Mouse (Mus musculus): ENCODE data around the gene Hfe. TPM values are rescaled to one million over a fixed set of nuclear protein-coding genes. Genes with fewer than 3 reads are reported as not detected.
"Not testable (repeated sequence)": the region's sequence is repeated elsewhere in the genome, so short reads cannot be mapped to it uniquely, and the experiment has no call there.

Hfe gene
- polyA plus RNA-seq, 1 experiment, result 4.5 TPM

DNA sequence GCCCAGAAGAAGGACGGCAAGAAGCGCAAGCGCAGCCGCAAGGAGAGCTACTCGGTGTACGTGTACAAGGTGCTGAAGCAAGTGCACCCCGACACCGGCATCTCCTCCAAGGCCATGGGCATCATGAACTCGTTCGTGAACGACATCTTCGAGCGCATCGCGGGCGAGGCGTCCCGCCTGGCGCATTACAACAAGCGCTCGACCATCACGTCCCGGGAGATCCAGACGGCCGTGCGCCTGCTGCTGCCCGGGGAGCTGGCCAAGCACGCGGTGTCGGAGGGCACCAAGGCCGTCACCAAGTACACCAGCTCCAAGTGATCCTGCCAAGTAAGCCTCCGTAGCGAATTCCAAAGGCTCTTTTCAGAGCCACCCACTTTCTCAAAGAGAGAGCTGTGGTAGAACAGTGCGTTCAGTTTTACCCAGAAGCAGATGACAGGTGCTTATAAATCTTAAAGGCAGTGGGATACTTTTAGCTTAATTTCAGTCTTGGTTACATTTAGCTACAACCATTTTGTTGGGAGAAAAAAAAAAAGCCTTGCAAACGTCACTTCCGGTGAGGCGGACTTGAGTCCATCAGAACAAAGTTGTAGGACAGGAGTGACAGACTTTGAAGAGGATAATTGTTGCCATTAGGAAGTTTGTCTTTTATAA, 26.2 kb downstream of the Hfe start:
- not testable (repeated sequence) for H3K4me1 ChIP-seq (ENCODE audit: control insufficient read depth, insufficient read depth, low read length)
- WGBS, result 0% methylated on average over 21 of the region's 37 CpGs
- TF ChIP-seq POLR2A (IDR thresholded peaks at IDR 0.05; ENCODE audit: borderline replicate concordance, control insufficient read depth, low read depth, low read length), result peak; percentile 93; the same call in 1 of the 2 replicates

GRCm38 (mm10) chr13:23683755-23684281, 26.8 kb downstream of the Hfe start, which contains the start of the genes Hist1h2ac and Hist1h2bc:
Hist1h2ac (minus strand) TSS chr13:23683948.
Hist1h2bc (plus strand) TSS chr13:23684199.
- peak within 1 kb of the TSS; percentile 99 for H3K27ac ChIP-seq (ENCODE audit: control insufficient read depth, insufficient read depth, low read depth, low read length, poor library complexity)

More for the DNA sequence above, 26.2 kb downstream of the Hfe start:
- H3K27ac ChIP-seq (ENCODE audit: control insufficient read depth, insufficient read depth, low read depth, low read length, poor library complexity), result peak overlapping the region; percentile 98
- peak overlapping the region; percentile 60 for H3K4me3 ChIP-seq (replicated peaks; ENCODE audit: control insufficient read depth, low read depth, low read length)

GRCm38 (mm10) chr13:23682947-23683754, 27.5 kb downstream of the Hfe start:
- not testable (repeated sequence) for H3K4me1 ChIP-seq (ENCODE audit: control insufficient read depth, insufficient read depth, low read length)
- H3K4me3 ChIP-seq (replicated peaks; ENCODE audit: control insufficient read depth, low read depth, low read length), result peak overlapping the region; percentile 50
- WGBS, result 14% methylated on average over 18 of the region's 30 CpGs
- peak overlapping the region; percentile 99 for H3K27ac ChIP-seq (ENCODE audit: control insufficient read depth, insufficient read depth, low read depth, low read length, poor library complexity)

More at GRCm38 (mm10) chr13:23683755-23684281, 26.8 kb downstream of the Hfe start, which contains the start of the genes Hist1h2ac and Hist1h2bc:
- Histone ChIP-seq H3K4me3 (replicated peaks; ENCODE audit: control insufficient read depth, low read depth, low read length) (peak within 1 kb of the TSS; percentile 68), H3K4me1 (ENCODE audit: control insufficient read depth, insufficient read depth, low read length) (no peaks in the 10 kb centered on the region; the same call in none of the 2 replicates)
- under 1% methylated on average over 32 of the region's 32 CpGs for WGBS
- TF ChIP-seq CTCF (IDR thresholded peaks at IDR 0.05; ENCODE audit: control insufficient read depth, insufficient read depth, low read length) (no peak), POLR2A (IDR thresholded peaks at IDR 0.05; ENCODE audit: borderline replicate concordance, control insufficient read depth, low read depth, low read length) (peak; percentile 88)

- Histone ChIP-seq H3K4me3 (replicated peaks; ENCODE audit: control insufficient read depth, low read depth, low read length) (peak overlapping the region; percentile 17), H3K4me1 (ENCODE audit: control insufficient read depth, insufficient read depth, low read length) (no peaks in the 10 kb centered on the region; the same call in 1 of the 2 replicates), H3K27ac (ENCODE audit: control insufficient read depth, insufficient read depth, low read depth, low read length, poor library complexity) (peak overlapping the region; percentile 61; the same call in 1 of the 2 replicates)
- 30% methylated on average over 1 of the region's 1 CpGs for WGBS
- TF ChIP-seq POLR2A (IDR thresholded peaks at IDR 0.05; ENCODE audit: borderline replicate concordance, control insufficient read depth, low read depth, low read length) (no peak), CTCF (IDR thresholded peaks at IDR 0.05; ENCODE audit: control insufficient read depth, insufficient read depth, low read length) (no peak)
Measured at GRCm38 (mm10) chr13:23682623-23682946, 28.1 kb downstream of the Hfe start.

DNA sequence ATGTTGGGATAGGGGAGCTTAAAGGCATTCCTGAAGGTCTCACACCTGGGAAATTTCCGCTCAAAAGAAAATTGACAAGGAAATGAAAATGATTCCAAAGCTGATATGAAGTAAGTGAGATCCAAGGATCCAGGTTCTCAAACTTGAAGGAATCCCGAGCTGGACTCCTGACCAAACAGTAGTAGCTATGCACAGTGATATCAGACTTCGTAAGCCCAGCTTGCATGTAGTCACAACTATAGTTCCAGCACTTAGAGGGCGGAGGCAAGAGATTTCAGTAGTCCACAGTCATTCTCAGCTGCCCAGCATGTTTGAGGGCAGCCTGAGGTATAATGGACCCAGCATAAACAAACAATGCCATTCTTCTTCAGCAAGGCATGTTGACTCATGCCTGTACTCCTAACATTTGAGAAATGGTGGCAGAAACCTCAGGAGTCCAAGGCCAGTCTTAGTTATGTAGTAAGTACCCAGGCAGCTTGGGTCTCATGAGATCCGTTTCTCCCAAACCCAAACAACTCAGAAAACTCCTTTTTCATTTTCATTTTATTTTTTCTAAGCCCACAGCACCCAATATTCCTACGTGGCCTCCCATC, 28.6 kb downstream of the Hfe start:
- peak overlapping the region; percentile 50; the same call in 1 of the 2 replicates for H3K27ac ChIP-seq (ENCODE audit: control insufficient read depth, insufficient read depth, low read depth, low read length, poor library complexity)

DNA sequence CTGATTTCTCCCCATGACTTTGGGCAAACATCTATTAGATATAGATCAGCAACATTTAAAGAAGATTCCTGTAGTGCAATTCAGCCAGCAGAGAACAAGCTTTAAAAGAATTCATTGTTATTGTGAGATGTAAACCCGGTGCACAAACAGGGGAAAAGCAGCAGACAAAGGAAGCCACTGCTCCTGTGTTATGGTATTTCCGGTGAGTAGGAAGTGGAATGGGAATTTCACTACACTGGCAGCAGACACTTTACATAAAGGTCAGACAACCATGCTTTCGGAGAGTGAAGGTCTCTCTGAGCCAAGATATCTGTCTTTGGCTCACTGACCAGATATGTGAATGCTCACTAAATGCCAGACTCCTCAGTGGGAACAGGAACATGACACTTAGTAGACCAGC, 48.1 kb downstream of the Hfe start:
- Histone ChIP-seq H3K27ac (ENCODE audit: control insufficient read depth, insufficient read depth, low read depth, low read length, poor library complexity) (no peak overlapping the region), H3K4me3 (replicated peaks; ENCODE audit: control insufficient read depth, low read depth, low read length) (no peak overlapping the region), H3K4me1 (ENCODE audit: control insufficient read depth, insufficient read depth, low read length) (no peaks in the 10 kb centered on the region)
- 51% methylated on average over 3 of the region's 3 CpGs for WGBS
- no peak for TF ChIP-seq CTCF (IDR thresholded peaks at IDR 0.05; ENCODE audit: control insufficient read depth, insufficient read depth, low read length)
- TF ChIP-seq POLR2A (IDR thresholded peaks at IDR 0.05; ENCODE audit: borderline replicate concordance, control insufficient read depth, low read depth, low read length), result no peak

More for the DNA sequence above, 28.6 kb downstream of the Hfe start:
- Histone ChIP-seq H3K4me1 (ENCODE audit: control insufficient read depth, insufficient read depth, low read length) (no peaks in the 10 kb centered on the region; the same call in 1 of the 2 replicates), H3K4me3 (replicated peaks; ENCODE audit: control insufficient read depth, low read depth, low read length) (peak overlapping the region; percentile 28)
- WGBS, result 82% methylated on average over 6 of the region's 6 CpGs
- TF ChIP-seq CTCF (IDR thresholded peaks at IDR 0.05; ENCODE audit: control insufficient read depth, insufficient read depth, low read length), result no peak
- TF ChIP-seq POLR2A (IDR thresholded peaks at IDR 0.05; ENCODE audit: borderline replicate concordance, control insufficient read depth, low read depth, low read length), result no peak

DNA sequence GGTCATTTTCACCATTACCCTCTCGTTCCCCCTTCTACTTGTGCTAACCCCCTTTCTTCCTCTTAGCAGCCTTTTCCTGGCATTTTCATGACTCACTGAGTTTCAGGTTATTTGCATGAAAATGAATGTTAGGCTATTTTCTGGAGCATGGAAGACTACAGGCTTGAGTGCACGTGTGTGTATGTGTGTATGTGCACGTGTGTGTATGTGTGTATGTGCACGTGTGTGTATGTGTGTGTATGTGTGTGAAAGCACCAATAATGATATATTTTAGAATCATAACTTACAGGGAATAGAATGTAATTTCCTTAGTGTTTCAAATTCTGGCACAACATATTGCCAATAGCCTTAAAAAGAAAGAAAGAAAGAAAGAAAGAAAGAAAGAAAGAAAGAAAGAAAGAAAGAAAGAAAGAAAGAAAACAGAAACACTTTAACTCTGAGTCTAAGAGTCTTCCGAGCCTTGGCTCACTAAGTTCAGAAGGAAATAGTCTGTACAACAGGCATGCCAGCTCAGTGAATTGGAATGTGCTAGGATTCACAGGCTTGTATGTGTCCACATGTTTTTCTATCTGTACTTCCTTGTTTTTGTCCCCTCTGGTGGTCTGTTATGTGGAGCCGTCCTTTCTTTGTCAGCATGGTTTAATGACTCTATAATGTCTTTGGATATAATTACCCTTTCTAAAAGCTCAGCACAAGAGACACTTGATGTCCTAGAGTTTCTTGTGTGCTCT, 50.9 kb downstream of the Hfe start:
- TF ChIP-seq POLR2A (IDR thresholded peaks at IDR 0.05; ENCODE audit: borderline replicate concordance, control insufficient read depth, low read depth, low read length), result no peak
- TF ChIP-seq CTCF (IDR thresholded peaks at IDR 0.05; ENCODE audit: control insufficient read depth, insufficient read depth, low read length), result no peak
- no peak overlapping the region for H3K27ac ChIP-seq (ENCODE audit: control insufficient read depth, insufficient read depth, low read depth, low read length, poor library complexity)
- WGBS, result 42% methylated on average over 6 of the region's 6 CpGs
- no peaks in the 10 kb centered on the region for H3K4me1 ChIP-seq (ENCODE audit: control insufficient read depth, insufficient read depth, low read length)
- no peak overlapping the region for H3K4me3 ChIP-seq (replicated peaks; ENCODE audit: control insufficient read depth, low read depth, low read length)

Other genes starting within 250 kb of the Hfe start
- gene Btn1a1, start 245.0 kb downstream of the Hfe start, polyA plus RNA-seq (2011; ENCODE audit: insufficient read depth, insufficient read length, low replicate concordance, missing spikeins), result 0.87 and 3.1 TPM in 2 replicates
- gene Btn2a2, start 222.0 kb downstream of the Hfe start, polyA plus RNA-seq (2011; ENCODE audit: insufficient read depth, insufficient read length, low replicate concordance, missing spikeins), result 0.47 TPM in 1 of 2 replicates, not detected in the other
- 23.3 and 39.5 TPM in 2 replicates for gene Hist1h4h, start 179.8 kb downstream of the Hfe start, polyA plus RNA-seq (2011; ENCODE audit: insufficient read depth, insufficient read length, low replicate concordance, missing spikeins)
- gene Hist1h2af, start 176.9 kb downstream of the Hfe start, polyA plus RNA-seq (2011; ENCODE audit: insufficient read depth, insufficient read length, low replicate concordance, missing spikeins), result 105 and 151 TPM in 2 replicates
- gene Hist1h3g, start 175.4 kb downstream of the Hfe start, polyA plus RNA-seq (2011; ENCODE audit: insufficient read depth, insufficient read length, low replicate concordance, missing spikeins), result 16.1 and 17.7 TPM in 2 replicates
- 6.8 and 11.4 TPM in 2 replicates for gene Hist1h2bh, start 167.5 kb downstream of the Hfe start, polyA plus RNA-seq (2011; ENCODE audit: insufficient read depth, insufficient read length, low replicate concordance, missing spikeins)
- 3.0 and 6.4 TPM in 2 replicates for gene Hist1h3f, start 166.8 kb downstream of the Hfe start, polyA plus RNA-seq (2011; ENCODE audit: insufficient read depth, insufficient read length, low replicate concordance, missing spikeins)
- 114 and 284 TPM in 2 replicates for gene Hist1h4f, start 159.2 kb downstream of the Hfe start, polyA plus RNA-seq (2011; ENCODE audit: insufficient read depth, insufficient read length, low replicate concordance, missing spikeins)
- gene Hist1h1d, start 157.6 kb downstream of the Hfe start, polyA plus RNA-seq (2011; ENCODE audit: insufficient read depth, insufficient read length, low replicate concordance, missing spikeins), result 9.7 and 12.7 TPM in 2 replicates
- gene Hist1h3e, start 148.5 kb downstream of the Hfe start, polyA plus RNA-seq (2011; ENCODE audit: insufficient read depth, insufficient read length, low replicate concordance, missing spikeins), result 5.3 and 12.9 TPM in 2 replicates
- 12.5 and 23.9 TPM in 2 replicates for gene Hist1h2ae, start 139.6 kb downstream of the Hfe start, polyA plus RNA-seq (2011; ENCODE audit: insufficient read depth, insufficient read length, low replicate concordance, missing spikeins)
- 65.5 and 109 TPM in 2 replicates for gene Hist1h2bg, start 139.5 kb downstream of the Hfe start, polyA plus RNA-seq (2011; ENCODE audit: insufficient read depth, insufficient read length, low replicate concordance, missing spikeins)
- gene Hist1h2bf, start 136.7 kb downstream of the Hfe start, polyA plus RNA-seq (2011; ENCODE audit: insufficient read depth, insufficient read length, low replicate concordance, missing spikeins), result 32.4 and 40.5 TPM in 2 replicates
- gene Hist1h2ad, start 136.5 kb downstream of the Hfe start, polyA plus RNA-seq (2011; ENCODE audit: insufficient read depth, insufficient read length, low replicate concordance, missing spikeins), result 2.6 and 4.3 TPM in 2 replicates
- gene Hist1h3d, start 135.1 kb downstream of the Hfe start, polyA plus RNA-seq (2011; ENCODE audit: insufficient read depth, insufficient read length, low replicate concordance, missing spikeins), result 7.1 and 11.3 TPM in 2 replicates
- 50.4 and 64.8 TPM in 2 replicates for gene Hist1h4d, start 129.3 kb downstream of the Hfe start, polyA plus RNA-seq (2011; ENCODE audit: insufficient read depth, insufficient read length, low replicate concordance, missing spikeins)
- gene Hist1h2be, start 89.7 kb downstream of the Hfe start, polyA plus RNA-seq (2011; ENCODE audit: insufficient read depth, insufficient read length, low replicate concordance, missing spikeins), result 9.2 and 11.8 TPM in 2 replicates
- 27.6 and 54.3 TPM in 2 replicates for gene Hist1h1e, start 88.3 kb downstream of the Hfe start, polyA plus RNA-seq (2011; ENCODE audit: insufficient read depth, insufficient read length, low replicate concordance, missing spikeins)
- gene Hist1h2ac, start 26.9 kb downstream of the Hfe start, polyA plus RNA-seq (2011; ENCODE audit: insufficient read depth, insufficient read length, low replicate concordance, missing spikeins), result 2.0 and 3.7 TPM in 2 replicates
- 42.9 and 54.0 TPM in 2 replicates for gene Hist1h2bc, start 26.7 kb downstream of the Hfe start, polyA plus RNA-seq (2011; ENCODE audit: insufficient read depth, insufficient read length, low replicate concordance, missing spikeins)
- 3.9 TPM in 1 of 2 replicates, not detected in the other for gene Hist1h1t, start 15.0 kb downstream of the Hfe start, polyA plus RNA-seq (2011; ENCODE audit: insufficient read depth, insufficient read length, low replicate concordance, missing spikeins)
- 7.1 and 15.1 TPM in 2 replicates for gene Hist1h4c, start 12.4 kb downstream of the Hfe start, polyA plus RNA-seq (2011; ENCODE audit: insufficient read depth, insufficient read length, low replicate concordance, missing spikeins)
- gene Hist1h1c, start 28.0 kb upstream of the Hfe start, polyA plus RNA-seq (2011; ENCODE audit: insufficient read depth, insufficient read length, low replicate concordance, missing spikeins), result 78.9 and 108 TPM in 2 replicates
- 42.2 and 62.6 TPM in 2 replicates for gene Hist1h3c, start 34.7 kb upstream of the Hfe start, polyA plus RNA-seq (2011; ENCODE audit: insufficient read depth, insufficient read length, low replicate concordance, missing spikeins)
- gene Hist1h2bb, start 35.9 kb upstream of the Hfe start, polyA plus RNA-seq (2011; ENCODE audit: insufficient read depth, insufficient read length, low replicate concordance, missing spikeins), result 65.7 and 136 TPM in 2 replicates
- gene Hist1h2ab, start 40.3 kb upstream of the Hfe start, polyA plus RNA-seq (2011; ENCODE audit: insufficient read depth, insufficient read length, low replicate concordance, missing spikeins), result 30.3 and 31.4 TPM in 2 replicates
- gene Hist1h3b, start 41.4 kb upstream of the Hfe start, polyA plus RNA-seq (2011; ENCODE audit: insufficient read depth, insufficient read length, low replicate concordance, missing spikeins), result 19.6 TPM in 1 of 2 replicates, not detected in the other
- gene Hist1h4b, start 46.2 kb upstream of the Hfe start, polyA plus RNA-seq (2011; ENCODE audit: insufficient read depth, insufficient read length, low replicate concordance, missing spikeins), result 275 and 281 TPM in 2 replicates
- 62.7 and 98.3 TPM in 2 replicates for gene Hist1h4a, start 50.4 kb upstream of the Hfe start, polyA plus RNA-seq (2011; ENCODE audit: insufficient read depth, insufficient read length, low replicate concordance, missing spikeins)
- gene Hist1h3a, start 51.5 kb upstream of the Hfe start, polyA plus RNA-seq (2011; ENCODE audit: insufficient read depth, insufficient read length, low replicate concordance, missing spikeins), result 11.4 and 30.9 TPM in 2 replicates
- 38.3 and 41.6 TPM in 2 replicates for gene Hist1h1a, start 52.8 kb upstream of the Hfe start, polyA plus RNA-seq (2011; ENCODE audit: insufficient read depth, insufficient read length, low replicate concordance, missing spikeins)
- gene Trim38, start 59.1 kb upstream of the Hfe start, polyA plus RNA-seq (2011; ENCODE audit: insufficient read depth, insufficient read length, low replicate concordance, missing spikeins), result not detected in 2 replicates
- 1.4 TPM in 1 of 2 replicates, not detected in the other for gene Slc17a2, start 96.1 kb upstream of the Hfe start, polyA plus RNA-seq (2011; ENCODE audit: insufficient read depth, insufficient read length, low replicate concordance, missing spikeins)
- 2.9 TPM in 1 of 2 replicates, not detected in the other for gene Slc17a3, start 128.6 kb upstream of the Hfe start, polyA plus RNA-seq (2011; ENCODE audit: insufficient read depth, insufficient read length, low replicate concordance, missing spikeins)
- gene Slc17a1, start 156.9 kb upstream of the Hfe start, polyA plus RNA-seq (2011; ENCODE audit: insufficient read depth, insufficient read length, low replicate concordance, missing spikeins), result not detected in 2 replicates
- not detected in 2 replicates for gene Slc17a4, start 204.2 kb upstream of the Hfe start, polyA plus RNA-seq (2011; ENCODE audit: insufficient read depth, insufficient read length, low replicate concordance, missing spikeins)
- not detected in 2 replicates for gene Hist1h2ba, start 223.3 kb upstream of the Hfe start, polyA plus RNA-seq (2011; ENCODE audit: insufficient read depth, insufficient read length, low replicate concordance, missing spikeins)
- not detected in 2 replicates for gene Hist1h2aa, start 223.6 kb upstream of the Hfe start, polyA plus RNA-seq (2011; ENCODE audit: insufficient read depth, insufficient read length, low replicate concordance, missing spikeins)